In the genomic region with DNA sequence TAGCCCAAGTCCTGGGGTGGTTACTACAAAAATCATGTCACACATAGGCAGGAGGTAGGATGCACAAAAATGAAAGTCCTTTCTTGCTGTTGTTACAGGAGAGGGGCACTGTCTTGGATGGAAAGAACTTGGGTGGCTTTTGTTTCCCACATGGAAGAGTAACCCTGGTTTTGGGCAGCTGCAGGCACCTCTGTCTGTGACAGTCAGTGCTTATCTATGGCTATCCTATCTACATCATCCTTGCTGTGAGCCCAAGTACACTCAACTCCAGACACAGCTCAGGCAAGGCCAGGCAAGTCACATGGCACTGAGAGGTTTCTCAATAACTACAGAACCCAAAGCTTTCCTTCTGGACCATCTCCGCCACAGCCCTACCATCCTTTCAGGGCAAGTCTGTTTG, we compare ENCODE assay signal across 20 mouse cellular contexts.
"Had no signal": no experiment of that assay in that cellular context is flagged by ENCODE, and none has a peak within 500 bp of the region (broad histone marks: within the 10 kb centered on the region; RNA-seq: fewer than 3 reads in every experiment).

No protein-coding gene starts in this region.

- H3K27ac ChIP-seq: midbrain, embryonic 10.5 days; midbrain, embryonic 12.5 days; neural tube, embryonic 13.5 days; neural tube, embryonic 15.5 days had no signal

- H3K4me1 ChIP-seq: midbrain, embryonic 10.5 days; neural tube, embryonic 13.5 days; neural tube, embryonic 15.5 days had no signal

- H3K9me3 ChIP-seq: megakaryocyte, embryonic 14.5 days; midbrain, embryonic 10.5 days; midbrain, embryonic 12.5 days; neural tube, embryonic 13.5 days; neural tube, embryonic 15.5 days had no signal

- H3K4me2 ChIP-seq: lung, embryonic 14.5 days; midbrain, embryonic 12.5 days; neural tube, embryonic 13.5 days; neural tube, embryonic 15.5 days had no signal

- ATAC-seq: midbrain, embryonic 16.5 days had no signal

- H3K4me3 ChIP-seq: megakaryocyte, embryonic 14.5 days; midbrain, embryonic 10.5 days; midbrain, embryonic 12.5 days; myocyte; neural tube, embryonic 13.5 days; neural tube, embryonic 15.5 days had no signal

- H3K36me3 ChIP-seq: midbrain, embryonic 10.5 days; midbrain, embryonic 12.5 days; neural tube, embryonic 13.5 days; neural tube, embryonic 15.5 days had no signal

- H3K9ac ChIP-seq: lung, embryonic 14.5 days; midbrain, embryonic 12.5 days; neural tube, embryonic 13.5 days; neural tube, embryonic 15.5 days had no signal

- H3K27me3 ChIP-seq: midbrain, embryonic 12.5 days; neural tube, embryonic 13.5 days; neural tube, embryonic 15.5 days had no signal

- DNase-seq: lung, adult 18-20 months; lung, embryonic 14.5 days; lung, postnatal 10 days; lung, postnatal 4 days; midbrain, embryonic 14.5 days; retina, postnatal 1 day; right cerebral cortex, adult 18-20 months; right cerebral cortex, postnatal 25 days; right cerebral cortex, postnatal 4 days; spleen, adult 18-20 months; thymus, adult 18-20 months; thymus, postnatal 14 days; thymus, postnatal 36 days had no signal
